Mouse (Mus musculus) hindbrain, embryonic 11.5 days (tissue): ENCODE measurements at regions not wholly inside any gene's neighbourhood (a gene's known extent, or its start where the extent isn't known, plus 50 kb on each side); places are given as distances from the start of the nearest gene placed in this dataset.
"Not testable (repeated sequence)": the region's sequence is repeated elsewhere in the genome, so short reads cannot be mapped to it uniquely, and the experiment has no call there.

Source experiments
- ATAC-seq: fragments of 200-750 bp; cut with Nextera tagmentation; 2 replicates; pipeline ENCODE4 v1.8.0; 2017; ENCODE audit warnings: mild to moderate bottlenecking, moderate TSS enrichment, moderate library complexity; ENCODE audit not compliant: low FRiP score
- DNase-seq: peaks from one replicate; pipeline ENCODE4 v3.0.0-alpha.2; 2015; ENCODE audit warnings: low spot score
- H3K27ac ChIP-seq: fragments of 300-500 bp; sonication (generic); 2 replicates; pipeline ENCODE4 v1.5.1; 2014; ENCODE audit warnings: mild to moderate bottlenecking, low read depth, low read length
- H3K27me3 ChIP-seq: fragments of 300-500 bp; sonication (generic); 2 replicates; pipeline ENCODE4 v1.6.1; 2014; ENCODE audit warnings: mild to moderate bottlenecking, low read length, moderate library complexity, mixed read lengths; ENCODE audit not compliant: control insufficient read depth, insufficient read depth
- H3K36me3 ChIP-seq: fragments of 300-500 bp; sonication (generic); 2 replicates; pipeline ENCODE4 v1.6.1; 2014; ENCODE audit warnings: mild to moderate bottlenecking, low read length, moderate library complexity, mixed read lengths; ENCODE audit not compliant: control insufficient read depth, insufficient read depth
- H3K4me1 ChIP-seq: fragments of 300-500 bp; sonication (generic); replicated peaks from 2 replicates; pipeline ENCODE4 v1.6.1; 2014; ENCODE audit warnings: low read length, mixed read lengths; ENCODE audit not compliant: control insufficient read depth, insufficient read depth
- H3K4me2 ChIP-seq: fragments of 300-500 bp; sonication (generic); replicated peaks from 2 replicates; pipeline ENCODE4 v1.6.1; 2014; ENCODE audit warnings: mild to moderate bottlenecking, low read depth, low read length
- H3K4me3 ChIP-seq: fragments of 300-500 bp; sonication (generic); 2 replicates; pipeline ENCODE4 v1.5.1; 2014; ENCODE audit warnings: low read depth, low read length
- H3K9ac ChIP-seq: fragments of 300-500 bp; sonication (generic); 2 replicates; pipeline ENCODE4 v1.6.1; 2014; ENCODE audit warnings: low read depth, low read length
- H3K9me3 ChIP-seq: fragments of 300-500 bp; sonication (generic); 2 replicates; pipeline ENCODE4 v1.6.1; 2016; ENCODE audit warnings: low read length; ENCODE audit not compliant: control insufficient read depth
- WGBS: fragments of 180-500 bp; shearing (Covaris S2); extraction: QIAGEN DNeasy Blood & Tissue Kit; methylation state at CpG from one replicate; pipeline ENCODE4 v1.1.7; 2014; 5-methylcytosine and 5-hydroxymethylcytosine counted together

DNA sequence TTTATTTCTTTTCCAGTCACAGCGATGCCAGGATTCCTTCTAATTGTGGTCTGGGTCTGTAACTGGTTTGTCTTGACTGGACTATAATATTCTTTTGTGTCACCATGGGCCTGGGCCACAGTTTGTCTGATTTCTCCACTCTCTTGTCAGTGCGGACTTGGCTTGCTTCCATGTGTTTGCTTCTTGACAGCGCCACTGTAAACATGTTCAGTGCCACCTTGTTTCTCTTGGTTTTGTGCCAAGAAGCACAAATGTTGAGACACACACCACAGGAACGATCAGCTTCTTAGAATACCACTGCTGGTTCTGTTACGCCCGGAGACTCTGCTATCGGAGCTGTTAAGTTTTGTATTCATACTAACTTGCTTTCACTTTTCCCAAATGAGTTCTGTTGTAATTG lies 180.9 kb upstream of the Tmem45b start:
- H3K27ac ChIP-seq: no peak overlapping the region
- DNase-seq: no peak
- H3K36me3 ChIP-seq: no peaks in the 10 kb centered on the region
- no peaks in the 10 kb centered on the region for H3K27me3 ChIP-seq
- no peak overlapping the region for H3K9ac ChIP-seq
- H3K4me2 ChIP-seq: no peak overlapping the region
- no peaks in the 10 kb centered on the region for H3K9me3 ChIP-seq
- no peak for ATAC-seq
- no peaks in the 10 kb centered on the region for H3K4me1 ChIP-seq
- no peak overlapping the region for H3K4me3 ChIP-seq
- 93% methylated on average over 7 of the region's 7 CpGs for WGBS

GRCm38 (mm10) chr9:31644106-31644505 lies 179.8 kb upstream of the Tmem45b start:
- Histone ChIP-seq H3K27ac (no peak overlapping the region), H3K9me3 (no peaks in the 10 kb centered on the region), H3K36me3 (no peaks in the 10 kb centered on the region), H3K4me1 (no peaks in the 10 kb centered on the region), H3K4me3 (no peak overlapping the region), H3K4me2 (no peak overlapping the region), H3K27me3 (no peaks in the 10 kb centered on the region), H3K9ac (no peak overlapping the region)
- WGBS: 83% methylated on average over 3 of the region's 3 CpGs
- DNase-seq (no peak), ATAC-seq (no peak)

GRCm38 (mm10) chr9:31642169-31642568 lies 177.9 kb upstream of the Tmem45b start:
- H3K4me1 ChIP-seq: no peaks in the 10 kb centered on the region
- 81% methylated on average over 4 of the region's 4 CpGs for WGBS
- no peaks in the 10 kb centered on the region for H3K9me3 ChIP-seq
- ATAC-seq (no peak), DNase-seq (no peak)
- H3K36me3 ChIP-seq: no peaks in the 10 kb centered on the region
- no peaks in the 10 kb centered on the region for H3K27me3 ChIP-seq
- H3K4me3 ChIP-seq: no peak overlapping the region
- no peak overlapping the region for H3K9ac ChIP-seq
- no peak overlapping the region for H3K4me2 ChIP-seq
- H3K27ac ChIP-seq: no peak overlapping the region

DNA sequence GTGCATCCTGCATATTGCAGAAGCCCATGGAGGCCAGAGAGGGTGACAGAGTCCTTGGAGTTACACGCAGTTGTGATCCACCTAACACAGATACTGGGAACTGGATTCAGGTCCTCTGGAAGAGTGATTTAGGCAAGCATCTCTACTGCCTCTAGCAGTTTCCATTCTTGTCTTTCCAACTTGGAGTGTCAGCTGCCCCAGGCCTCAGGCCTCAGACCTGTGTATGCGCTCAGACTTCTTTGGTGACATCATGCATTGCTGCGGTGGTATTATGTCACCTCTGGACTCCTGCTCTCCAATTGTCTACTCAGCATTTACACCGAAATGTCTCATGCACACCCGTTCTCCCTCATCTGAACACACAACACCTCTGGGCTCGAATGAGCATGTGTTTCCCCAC lies 164.0 kb upstream of the Tmem45b start:
- Histone ChIP-seq H3K36me3 (no peaks in the 10 kb centered on the region), H3K27ac (no peak overlapping the region), H3K9me3 (no peaks in the 10 kb centered on the region), H3K9ac (no peak overlapping the region), H3K4me3 (no peak overlapping the region), H3K4me2 (no peak overlapping the region), H3K4me1 (no peaks in the 10 kb centered on the region), H3K27me3 (no peaks in the 10 kb centered on the region)
- WGBS: 89% methylated on average over 6 of the region's 6 CpGs
- no peak for ATAC-seq
- DNase-seq: no peak

- H3K4me1 ChIP-seq: not testable (repeated sequence)
- WGBS: 92% methylated on average over 7 of the region's 7 CpGs
These were observed 157.3 kb upstream of the Tmem45b start for GRCm38 (mm10) chr9:31621553-31621952.

GRCm38 (mm10) chr9:31619344-31619743 lies 155.1 kb upstream of the Tmem45b start:
- Histone ChIP-seq H3K27me3 (no peaks in the 10 kb centered on the region), H3K27ac (no peak overlapping the region)

More at GRCm38 (mm10) chr9:31621553-31621952, 157.3 kb upstream of the Tmem45b start:
- not testable (repeated sequence) for H3K9me3 ChIP-seq, H3K36me3 ChIP-seq, H3K4me2 ChIP-seq, DNase-seq, H3K9ac ChIP-seq, H3K27ac ChIP-seq, H3K27me3 ChIP-seq, ATAC-seq, H3K4me3 ChIP-seq

DNA sequence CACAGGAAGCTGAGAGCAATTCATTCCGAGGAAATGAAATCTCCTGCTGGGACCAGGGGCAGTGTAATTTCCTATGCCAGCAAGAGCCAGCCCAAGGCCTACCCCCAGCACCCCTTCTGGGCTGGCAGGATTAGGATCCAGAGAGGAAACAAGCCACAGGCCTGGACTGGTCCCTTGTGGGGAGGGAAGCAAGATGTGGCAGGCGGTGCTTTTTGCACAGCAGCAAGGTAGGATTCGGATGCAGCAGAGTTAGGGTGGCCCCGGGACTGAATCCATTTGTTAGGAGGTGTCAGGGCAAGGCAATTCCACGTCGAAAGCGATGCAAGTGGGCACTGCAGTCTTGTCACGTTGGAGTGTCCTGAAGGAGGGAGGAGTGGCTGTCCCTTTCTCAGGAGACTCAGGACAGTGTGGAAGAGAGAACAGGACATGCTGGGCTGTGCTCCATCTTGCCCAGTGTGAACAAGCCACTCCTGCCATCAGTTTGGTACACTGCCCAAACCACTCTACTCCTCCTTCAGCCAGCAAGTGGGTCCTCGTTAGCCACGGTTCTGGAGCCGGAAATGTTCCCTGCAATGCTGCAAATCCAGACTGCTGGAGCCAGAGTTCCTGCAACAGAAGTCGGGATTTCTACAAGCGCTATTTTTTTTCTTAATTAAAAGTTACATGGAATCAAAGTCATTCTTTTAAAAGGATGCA lies 150.1 kb upstream of the Tmem45b start:
- H3K9ac ChIP-seq: no peak overlapping the region
- no peak overlapping the region for H3K4me3 ChIP-seq
- no peaks in the 10 kb centered on the region for H3K27me3 ChIP-seq
- no peak overlapping the region for H3K27ac ChIP-seq
- WGBS: 71% methylated on average over 13 of the region's 13 CpGs
- no peak for DNase-seq
- H3K4me1 ChIP-seq: no peaks in the 10 kb centered on the region
- no peaks in the 10 kb centered on the region for H3K36me3 ChIP-seq
- H3K4me2 ChIP-seq: no peak overlapping the region
- no peak for ATAC-seq
- no peaks in the 10 kb centered on the region for H3K9me3 ChIP-seq

More at GRCm38 (mm10) chr9:31619344-31619743, 155.1 kb upstream of the Tmem45b start:
- Histone ChIP-seq H3K4me1 (no peaks in the 10 kb centered on the region), H3K36me3 (no peaks in the 10 kb centered on the region), H3K4me2 (no peak overlapping the region), H3K9ac (no peak overlapping the region), H3K4me3 (no peak overlapping the region), H3K9me3 (no peaks in the 10 kb centered on the region)
- ATAC-seq (no peak), DNase-seq (no peak)
- 68% methylated on average over 6 of the region's 6 CpGs for WGBS

DNA sequence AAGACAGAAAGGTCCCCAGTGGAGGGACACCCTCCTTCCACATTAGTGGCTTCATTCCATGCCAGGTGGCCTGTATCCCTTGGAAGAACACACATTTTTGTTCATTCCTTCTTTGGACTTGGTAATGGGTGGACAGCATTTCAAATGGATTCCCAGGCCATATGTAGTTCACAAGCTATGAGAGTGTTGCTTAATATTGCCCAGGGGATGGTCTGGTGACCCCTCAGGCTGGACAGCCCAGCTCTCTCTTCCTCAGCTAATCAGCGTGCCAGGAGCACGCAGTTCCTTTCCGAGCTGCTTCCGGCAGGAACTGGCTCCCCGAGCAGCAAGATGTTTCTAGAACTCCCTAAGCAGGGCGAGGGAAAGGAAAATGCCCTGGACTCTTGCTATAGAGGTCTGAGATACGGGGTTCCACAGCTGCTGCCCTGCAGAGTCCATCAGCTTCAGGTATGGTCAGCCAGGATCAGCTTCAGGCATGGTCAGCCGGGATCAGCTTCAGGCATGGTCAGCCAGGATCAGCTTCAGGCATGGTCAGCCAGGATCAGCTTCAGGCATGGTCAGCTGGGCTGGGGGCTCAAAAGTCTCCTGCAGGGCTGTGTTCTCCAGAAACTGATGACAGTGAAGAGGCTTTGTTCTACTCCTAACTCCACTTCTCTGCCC lies 146.9 kb upstream of the Tmem45b start:
- H3K9me3 ChIP-seq: no peaks in the 10 kb centered on the region
- no peak overlapping the region for H3K4me2 ChIP-seq
- H3K36me3 ChIP-seq: no peaks in the 10 kb centered on the region
- no peaks in the 10 kb centered on the region for H3K27me3 ChIP-seq
- no peaks in the 10 kb centered on the region for H3K4me1 ChIP-seq
- 78% methylated on average over 8 of the region's 8 CpGs for WGBS
- H3K27ac ChIP-seq: no peak overlapping the region
- H3K4me3 ChIP-seq: no peak overlapping the region
- H3K9ac ChIP-seq: no peak overlapping the region
- ATAC-seq (no peak), DNase-seq (no peak)

DNA sequence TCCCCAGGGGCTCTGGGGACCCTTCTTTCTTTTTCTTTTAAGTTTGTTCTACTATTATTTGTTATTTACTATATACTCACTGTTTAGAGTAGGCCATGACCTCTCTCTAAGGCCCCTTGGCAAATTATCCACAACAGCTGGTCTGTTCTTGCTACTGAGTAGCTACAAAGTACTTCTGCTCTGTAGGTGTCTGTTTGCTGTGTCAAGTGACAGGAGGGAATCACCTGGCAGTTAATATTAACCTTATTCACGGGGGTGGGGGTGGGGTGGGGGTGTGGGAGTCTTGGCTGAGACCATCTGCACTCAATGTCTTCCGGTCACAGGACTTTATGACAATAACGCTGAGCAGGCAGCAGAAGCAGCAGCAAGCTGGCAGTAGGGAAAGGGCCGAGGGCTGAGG lies 146.4 kb upstream of the Tmem45b start:
- ATAC-seq (no peak), DNase-seq (no peak)
- no peaks in the 10 kb centered on the region for H3K27me3 ChIP-seq
- no peak overlapping the region for H3K9ac ChIP-seq
- H3K4me2 ChIP-seq: no peak overlapping the region
- H3K9me3 ChIP-seq: no peaks in the 10 kb centered on the region
- no peak overlapping the region for H3K27ac ChIP-seq
- H3K4me3 ChIP-seq: no peak overlapping the region
- no peaks in the 10 kb centered on the region for H3K4me1 ChIP-seq
- WGBS: 59% methylated on average over 4 of the region's 4 CpGs
- H3K36me3 ChIP-seq: no peaks in the 10 kb centered on the region
